Mouse (Mus musculus) T-helper 17 cell (primary cell): ENCODE data around the gene Zpbp2.

Experiments used
- in situ Hi-C, 2 experiments: fragments of 300-600 bp; cut with MboI, MseI; formaldehyde crosslinking; loops; 1 replicate in 1 of 2; 2 replicates in 1 of 2; pipeline ENCODE4 v1.15.1; 2025; ENCODE audit warnings: high pct_unique_total_duplicates in 2 of 2

Gene Zpbp2

GRCm38 (mm10) chr11:98550975-98551828 lies at the start of gene Zpbp2:
TSS of gene Zpbp2 (plus strand) at chr11:98551097.
- in situ Hi-C loops, result loop anchor here (5.0 to 10.0 kb wide), 2 partner anchors 84 to 1286 kb away; no protein-coding TSS in a partner anchor

- in situ Hi-C loops, result no loop called here
Observed at GRCm38 (mm10) chr11:98504926-98505325, 46.0 kb upstream of the Zpbp2 start.

- in situ Hi-C loops, result no loop called here
Observed at GRCm38 (mm10) chr11:98509434-98509833, 41.5 kb upstream of the Zpbp2 start.

- in situ Hi-C loops, result no loop called here
Observed at GRCm38 (mm10) chr11:98510125-98510524, 40.8 kb upstream of the Zpbp2 start.

GRCm38 (mm10) chr11:98512881-98513280 lies 38.0 kb upstream of the Zpbp2 start:
- in situ Hi-C loops, result no loop called here

- in situ Hi-C loops, result no loop called here
Observed at GRCm38 (mm10) chr11:98513356-98513936, 37.5 kb upstream of the Zpbp2 start.

GRCm38 (mm10) chr11:98520468-98520867 lies 30.4 kb upstream of the Zpbp2 start:
- in situ Hi-C loops, result no loop called here

GRCm38 (mm10) chr11:98525140-98525539 lies 25.8 kb upstream of the Zpbp2 start:
- in situ Hi-C loops, result no loop called here

- in situ Hi-C loops, result no loop called here
Observed at GRCm38 (mm10) chr11:98526824-98527461, 24.0 kb upstream of the Zpbp2 start.

GRCm38 (mm10) chr11:98537480-98538034 lies 13.3 kb upstream of the Zpbp2 start:
- in situ Hi-C loops, result no loop called here

GRCm38 (mm10) chr11:98540319-98540718 lies 10.6 kb upstream of the Zpbp2 start:
- in situ Hi-C loops, result no loop called here

- in situ Hi-C loops, result no loop called here
Observed at GRCm38 (mm10) chr11:98542553-98542952, 8.3 kb upstream of the Zpbp2 start.

- in situ Hi-C loops, result no loop called here
Observed at GRCm38 (mm10) chr11:98543414-98543813, 7.5 kb upstream of the Zpbp2 start.

GRCm38 (mm10) chr11:98544890-98545677 lies 5.8 kb upstream of the Zpbp2 start:
- in situ Hi-C loops, result no loop called here

GRCm38 (mm10) chr11:98545711-98546231 lies 5.1 kb upstream of the Zpbp2 start, which contains the start of gene Ikzf3:
TSS of gene Ikzf3 (minus strand) at chr11:98546031.
- in situ Hi-C loops, result no loop called here

GRCm38 (mm10) chr11:98546529-98547307 lies 4.2 kb upstream of the Zpbp2 start:
- in situ Hi-C loops, result no loop called here

GRCm38 (mm10) chr11:98547308-98547693 lies 3.6 kb upstream of the Zpbp2 start:
- in situ Hi-C loops, result no loop called here

- in situ Hi-C loops, result no loop called here
Observed at GRCm38 (mm10) chr11:98549363-98549762, 1.5 kb upstream of the Zpbp2 start.

- in situ Hi-C loops, result loop anchor here (5.0 to 10.0 kb wide), 2 partner anchors 83 to 1286 kb away; no protein-coding TSS in a partner anchor
Observed at GRCm38 (mm10) chr11:98550311-98550974, 454 bp upstream of the Zpbp2 start.
